Mouse (Mus musculus) regulatory T cell (primary cell): Measurements from ENCODE around the gene Akap12.

Experiments used
- in situ Hi-C: fragments of 300-600 bp; cut with MboI, MseI; formaldehyde crosslinking; loops from one replicate; pipeline ENCODE4 v1.15.1; 2025; ENCODE audit warnings: high pct_unique_total_duplicates

The Akap12 gene

DNA sequence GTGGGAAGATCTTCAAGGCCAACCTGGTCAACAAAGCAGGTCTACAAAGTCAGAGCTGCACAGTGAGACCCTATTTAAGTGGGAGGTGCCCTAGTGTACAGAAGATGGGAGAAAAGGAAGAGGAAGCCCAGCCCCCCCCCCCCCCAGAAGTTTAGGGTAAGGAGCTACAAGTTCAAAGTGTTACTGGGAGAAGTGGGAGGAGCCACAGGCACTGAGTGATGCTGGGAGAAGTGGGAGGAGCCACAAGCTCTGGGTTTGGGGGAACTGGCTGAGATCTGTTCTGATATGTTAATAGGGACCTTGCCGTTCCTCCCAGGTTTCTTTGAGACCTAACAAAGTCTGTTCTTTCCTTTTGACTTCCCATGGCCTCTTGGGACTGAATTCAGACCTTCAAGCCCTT is 18.6 kb downstream of the Akap12 start:
- in situ Hi-C loops = no loop called here

DNA sequence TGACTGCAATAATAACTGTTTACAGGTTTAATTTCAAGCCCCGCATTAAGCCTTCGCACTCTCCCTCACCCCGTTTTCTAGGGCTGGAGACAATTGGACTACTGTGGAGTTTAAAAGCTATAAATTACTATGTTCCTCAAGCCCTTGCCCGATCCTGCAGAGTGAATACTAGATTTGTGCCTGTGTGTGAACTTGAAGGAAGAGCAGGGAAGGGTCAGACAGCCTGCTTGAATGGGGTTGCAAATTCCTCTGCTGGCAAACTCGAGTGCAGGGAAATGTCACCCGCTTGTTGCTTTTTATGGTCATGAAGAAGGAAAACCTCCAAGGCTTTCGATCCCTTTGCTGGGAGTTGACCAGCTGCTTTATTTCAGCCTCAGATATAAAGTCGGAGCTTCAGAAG is 19.6 kb downstream of the Akap12 start:
- in situ Hi-C loops = no loop called here

DNA sequence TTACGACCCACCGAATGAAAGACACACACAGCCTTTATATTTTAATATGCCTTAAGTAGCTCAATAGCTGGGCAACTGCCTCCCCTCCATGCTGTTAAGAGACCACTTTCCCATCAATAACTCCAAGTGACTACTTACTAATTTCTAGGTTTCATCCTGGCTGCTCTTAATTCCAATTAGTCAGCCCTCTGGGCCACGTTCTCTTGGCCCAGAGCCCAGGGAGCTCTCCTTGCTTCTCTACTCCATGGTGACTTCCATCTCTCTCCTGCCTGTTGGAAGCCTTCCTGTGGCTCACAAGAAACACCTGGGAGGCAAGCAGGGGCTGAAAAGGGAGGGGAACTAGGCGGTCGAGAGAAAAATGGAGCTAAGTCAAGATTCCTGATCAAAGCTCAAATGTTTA is 23.0 kb downstream of the Akap12 start:
- in situ Hi-C loops = no loop called here

DNA sequence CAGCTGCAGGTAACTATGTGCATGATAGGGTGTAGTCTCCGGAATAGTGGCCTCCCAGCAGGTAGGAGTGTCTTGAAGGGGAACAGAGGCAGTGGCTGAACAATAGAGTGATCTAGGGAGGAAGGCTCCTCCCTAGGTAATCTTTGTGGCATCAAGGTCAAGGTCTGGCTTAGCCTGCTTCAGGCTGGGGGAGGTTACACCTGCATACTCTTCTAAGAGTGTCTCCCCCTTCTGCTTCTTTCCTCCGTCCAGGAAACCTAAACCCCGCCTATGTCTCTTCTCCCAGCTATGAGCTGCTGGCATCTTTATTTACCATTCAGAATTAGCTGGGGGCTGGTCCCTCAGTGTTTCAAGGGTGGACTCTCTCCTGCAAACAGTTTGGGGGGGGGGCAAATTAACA is 23.5 kb downstream of the Akap12 start:
- in situ Hi-C loops = no loop called here

DNA sequence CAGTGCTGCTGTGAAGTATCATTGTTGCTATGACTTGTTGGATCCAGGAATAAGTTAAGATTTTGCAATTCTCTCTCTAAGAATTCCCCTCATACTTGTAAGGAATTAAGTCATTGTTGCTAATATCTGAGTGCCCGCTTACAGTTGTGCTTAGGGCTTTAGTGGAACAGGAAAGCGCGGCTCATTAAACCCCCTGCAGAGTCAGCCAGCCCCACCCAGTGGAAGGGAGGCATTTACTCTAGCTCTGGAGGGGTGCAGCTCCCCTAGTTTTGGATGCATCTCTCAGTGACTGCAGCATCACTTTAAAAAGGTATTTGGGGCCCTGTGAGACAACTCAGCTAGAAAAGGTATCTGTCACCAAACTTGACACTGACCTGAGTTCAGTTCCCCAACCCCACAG is 24.0 kb downstream of the Akap12 start:
- in situ Hi-C loops = no loop called here

DNA sequence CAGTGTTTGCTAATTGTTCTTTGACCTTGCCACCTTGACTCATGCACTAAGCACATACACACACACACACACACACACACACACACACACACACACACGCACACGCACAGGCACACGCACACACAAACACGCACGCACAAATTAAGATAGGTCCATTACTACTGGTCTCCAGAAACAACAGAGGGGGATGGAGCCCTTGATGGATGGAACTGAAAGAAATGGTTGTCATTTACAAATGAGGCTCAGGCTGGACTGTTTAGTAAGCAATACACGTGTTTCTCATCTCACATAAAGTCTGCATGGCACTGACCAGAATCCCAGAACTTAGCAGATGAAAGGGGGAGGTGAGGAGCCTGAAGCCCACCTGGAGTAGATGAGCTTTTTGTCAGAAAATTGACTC is 24.4 kb downstream of the Akap12 start:
- in situ Hi-C loops = no loop called here

DNA sequence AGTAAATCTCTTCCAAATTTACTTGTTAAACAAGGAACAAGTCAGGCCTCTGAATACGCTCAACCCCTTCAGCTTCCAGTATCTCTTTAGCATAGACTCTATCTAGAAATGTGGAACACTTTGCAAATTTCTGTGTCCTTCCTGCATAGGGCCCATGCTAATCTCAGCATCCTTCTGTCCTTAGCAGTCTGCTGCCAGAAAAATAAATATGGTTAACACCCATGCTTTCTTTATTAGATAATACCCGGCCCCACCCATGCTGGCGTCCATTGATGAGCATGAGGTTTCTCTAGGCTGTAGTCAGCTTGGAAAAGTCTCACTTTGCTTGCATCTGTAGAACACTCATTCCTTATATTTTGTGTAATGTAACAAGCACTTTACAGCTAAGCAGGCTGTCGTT is 27.2 kb downstream of the Akap12 start:
- in situ Hi-C loops = no loop called here

DNA sequence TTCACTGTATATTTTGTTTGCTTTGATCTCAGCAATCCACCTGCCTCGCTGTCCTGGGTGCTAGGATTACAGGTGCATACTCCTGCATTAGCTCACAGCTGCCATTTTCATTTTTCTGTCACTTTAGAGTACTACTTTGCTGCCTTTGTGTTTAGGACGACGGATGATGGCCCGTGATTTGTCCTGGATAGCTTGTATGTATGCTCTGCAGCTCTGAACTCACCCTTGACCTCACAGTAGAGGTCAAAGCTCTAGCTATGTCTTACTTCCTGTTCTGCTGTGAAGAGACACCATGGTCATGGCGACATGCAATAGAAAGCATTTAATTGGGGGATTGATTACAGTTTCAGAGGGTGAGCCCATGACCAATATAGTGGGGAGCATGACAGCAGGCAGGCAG is 37.4 kb downstream of the Akap12 start:
- in situ Hi-C loops = no loop called here

DNA sequence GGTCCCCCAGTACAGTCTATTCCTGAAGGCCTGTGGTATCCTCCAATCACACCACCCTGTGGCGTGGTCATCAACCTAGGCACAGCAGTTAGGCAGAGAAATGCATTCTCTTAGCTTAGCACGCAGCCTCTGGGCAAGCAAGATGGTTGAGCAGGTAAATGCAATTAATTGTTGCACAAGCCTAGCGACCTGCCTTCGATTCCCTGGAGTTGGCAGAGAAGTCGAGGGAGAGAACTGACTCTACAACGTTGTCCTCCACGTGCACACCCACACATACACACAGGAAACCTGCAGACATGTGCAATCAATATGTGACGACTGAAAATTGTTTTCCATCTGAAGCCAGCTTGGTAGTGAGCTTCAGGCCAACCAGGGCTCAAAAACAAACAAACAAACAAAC is 57.7 kb downstream of the Akap12 start:
- in situ Hi-C loops = no loop called here

DNA sequence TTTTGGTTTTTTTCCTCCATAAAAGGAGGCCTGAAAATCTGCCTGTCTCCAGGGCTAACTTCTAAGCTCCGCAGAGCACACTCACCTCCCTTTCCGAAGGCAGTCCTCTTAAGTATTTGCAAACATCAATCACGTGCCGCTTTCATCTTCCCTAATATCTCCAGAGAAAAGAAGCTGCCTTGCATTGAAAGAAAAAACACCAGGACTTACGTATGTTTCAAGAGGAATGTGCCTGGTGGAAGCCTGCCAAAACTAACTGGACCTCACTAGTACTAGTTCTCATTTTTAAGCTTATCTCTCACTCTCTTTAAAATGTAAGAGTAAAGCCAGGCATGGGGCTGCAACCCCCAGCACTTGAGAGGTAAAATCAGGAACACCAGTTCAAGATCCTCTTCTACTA is 59.4 kb downstream of the Akap12 start:
- in situ Hi-C loops = loop anchor here (25.0 kb wide), 2 partner anchors 338 to 788 kb away; partner anchors contain the start of gene Iyd

DNA sequence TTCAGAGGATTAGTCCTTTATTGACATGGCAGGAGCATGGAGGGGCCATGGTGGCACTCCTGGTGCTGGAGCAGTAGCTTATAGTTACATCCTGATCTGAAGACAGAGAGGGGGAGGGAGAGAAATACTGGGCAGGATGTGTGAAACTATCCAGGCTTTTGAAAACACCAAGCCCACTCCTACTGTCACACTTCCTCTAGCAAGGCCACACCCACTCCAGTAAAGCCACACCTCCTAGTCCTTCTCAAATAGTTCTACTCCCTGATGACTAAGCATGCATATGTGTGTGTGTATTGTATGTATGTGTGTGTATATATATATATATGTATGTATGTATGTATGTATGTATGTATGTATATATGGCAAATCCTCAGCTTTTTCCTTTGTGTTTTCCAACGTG is 61.5 kb downstream of the Akap12 start:
- in situ Hi-C loops = loop anchor here (25.0 kb wide), 2 partner anchors 340 to 790 kb away; partner anchors contain the start of gene Iyd

DNA sequence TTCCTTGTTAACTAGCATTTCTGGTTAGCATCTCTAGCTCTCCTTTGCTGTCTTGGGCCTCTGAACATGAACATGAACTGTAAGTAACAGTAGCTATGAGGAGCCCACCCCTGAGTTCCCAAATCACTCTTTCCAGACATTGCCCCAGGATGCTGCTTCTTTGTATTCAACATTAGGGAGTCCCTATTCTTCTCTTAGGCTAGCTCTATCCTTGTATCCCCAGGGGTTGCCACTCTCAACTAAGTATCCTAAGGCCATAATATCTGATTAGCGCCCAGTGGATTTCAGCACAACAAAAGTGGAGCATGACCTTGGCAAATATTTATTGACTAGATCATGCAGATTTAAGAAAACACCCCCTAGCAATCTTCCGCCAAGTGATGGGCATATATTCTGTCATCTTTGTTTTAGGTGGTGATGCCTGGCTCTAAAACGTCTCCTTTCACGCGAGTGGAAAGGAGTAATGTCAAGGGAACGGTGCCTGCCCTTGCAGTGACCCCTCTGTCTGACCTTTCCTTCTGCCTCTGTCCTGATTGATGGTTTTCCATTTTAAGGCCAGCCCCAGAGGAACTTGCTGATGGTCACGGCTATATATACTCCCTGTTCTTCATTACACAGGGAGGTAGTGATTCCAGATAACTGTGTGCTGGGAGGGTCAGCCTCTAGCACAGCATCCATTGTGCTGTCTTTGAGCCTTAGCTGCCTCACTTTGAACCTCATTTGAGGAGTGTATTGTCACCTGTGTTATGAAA is 66.2 kb downstream of the Akap12 start:
- in situ Hi-C loops = loop anchor here (5.0 to 25.0 kb wide), 4 partner anchors 295 to 1212 kb away; partner anchors contain the start of gene Iyd

DNA sequence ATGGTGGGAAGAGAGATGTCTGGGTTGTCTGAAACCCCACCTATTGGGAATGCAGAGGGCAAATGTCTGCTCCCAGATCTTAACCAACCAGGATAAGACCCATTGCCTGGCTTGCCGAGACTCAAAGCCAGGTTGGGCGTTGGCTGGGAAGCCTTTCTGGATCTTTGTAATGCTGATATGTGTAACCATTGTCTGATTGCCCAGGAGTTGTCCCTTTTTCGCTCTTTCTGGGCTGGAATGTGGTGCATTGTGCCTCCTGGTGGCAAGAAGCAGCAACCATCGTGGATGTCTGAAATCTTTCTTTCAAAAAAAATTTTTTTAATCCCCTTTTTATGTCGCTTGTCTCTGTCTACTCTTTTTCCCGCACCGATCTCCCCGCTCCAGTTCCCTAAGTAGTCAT is 67.1 kb downstream of the Akap12 start:
- in situ Hi-C loops = loop anchor here (5.0 to 25.0 kb wide), 4 partner anchors 296 to 1211 kb away; partner anchors contain the start of gene Iyd

DNA sequence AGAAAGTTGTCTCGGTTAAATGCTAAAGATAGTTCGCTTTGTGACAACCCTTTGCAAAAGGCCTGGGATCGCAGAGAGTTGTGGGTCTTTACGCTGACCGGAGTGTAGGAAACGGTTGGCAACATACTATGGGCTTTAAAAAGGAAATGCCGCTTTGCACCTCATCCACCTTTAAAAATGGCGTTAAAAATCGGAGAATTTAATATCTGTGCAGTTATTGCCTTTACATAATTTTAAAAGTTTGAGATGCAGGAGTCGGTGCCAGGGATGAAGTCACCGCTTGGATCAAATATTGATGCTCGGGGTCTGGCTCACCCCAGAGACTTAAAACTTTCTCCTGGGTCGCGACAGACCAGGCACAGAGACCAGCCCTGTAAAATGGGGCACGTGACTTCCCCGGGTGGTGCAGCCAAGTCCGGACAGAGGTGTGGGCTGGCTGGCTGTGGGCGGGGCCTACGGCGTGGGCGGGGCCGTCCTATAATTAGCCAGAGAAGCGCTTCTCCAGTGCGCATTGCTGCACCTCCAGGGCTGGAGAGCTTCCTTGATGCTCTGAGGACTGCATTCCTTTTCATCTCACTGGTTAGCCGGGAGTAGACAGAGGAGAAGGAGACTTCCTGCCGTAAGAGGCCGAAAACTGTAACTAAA is 68.0 kb downstream of the Akap12 start:
- in situ Hi-C loops = loop anchor here (5.0 to 25.0 kb wide), 4 partner anchors 297 to 1211 kb away; partner anchors contain the start of gene Iyd

DNA sequence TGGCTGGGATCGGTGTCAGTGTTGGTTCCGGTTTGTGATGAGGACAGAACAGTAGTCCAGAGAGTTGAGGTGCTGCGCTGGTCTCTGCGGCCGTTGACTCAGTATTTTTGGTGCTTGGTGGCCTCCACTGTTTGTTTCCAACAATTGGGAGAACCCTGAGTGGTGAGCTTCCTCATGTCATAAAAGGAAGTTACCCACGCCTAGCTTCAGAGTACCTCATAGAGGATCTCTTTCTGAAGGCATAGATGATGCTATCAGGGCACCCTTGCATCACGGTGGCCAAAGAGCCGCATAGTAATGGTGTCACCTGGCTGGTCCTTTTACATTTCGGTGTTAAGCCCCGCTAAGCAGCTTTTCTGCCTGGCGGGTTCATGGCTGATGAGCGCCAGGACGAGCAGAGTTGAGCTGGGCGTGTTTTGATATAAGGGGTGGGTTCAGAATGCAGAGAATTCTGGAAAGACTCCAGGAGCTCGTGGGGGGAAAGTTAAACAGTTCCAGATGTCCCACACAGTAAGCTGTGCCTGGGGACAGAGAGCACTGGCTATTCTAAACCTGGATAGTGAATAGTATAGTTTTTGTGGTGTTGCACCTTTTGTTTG is 72.8 kb downstream of the Akap12 start:
- in situ Hi-C loops = loop anchor here (10.0 to 25.0 kb wide), 3 partner anchors 352 to 1206 kb away; partner anchors contain the start of gene Iyd

DNA sequence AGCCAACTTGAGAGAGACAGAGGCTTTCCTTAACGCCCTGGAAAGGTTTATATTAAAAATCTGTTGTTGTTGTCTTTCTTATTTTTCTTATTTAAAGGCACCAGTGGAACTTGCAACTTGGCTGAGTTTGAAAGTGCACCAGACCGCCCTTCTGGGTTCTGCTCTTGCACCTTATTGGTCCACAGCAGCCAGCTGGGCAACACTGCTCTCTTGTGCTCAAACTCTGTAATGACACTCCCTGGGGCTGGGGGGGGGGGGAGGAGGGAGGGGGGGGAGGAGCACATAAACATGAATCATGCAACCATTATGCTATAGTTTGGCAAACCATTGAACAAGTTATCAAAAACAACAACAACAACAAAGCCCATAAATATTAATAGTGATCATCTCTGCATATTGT is 75.2 kb downstream of the Akap12 start:
- in situ Hi-C loops = loop anchor here (25.0 kb wide), 2 partner anchors 354 to 804 kb away; partner anchors contain the start of gene Iyd

DNA sequence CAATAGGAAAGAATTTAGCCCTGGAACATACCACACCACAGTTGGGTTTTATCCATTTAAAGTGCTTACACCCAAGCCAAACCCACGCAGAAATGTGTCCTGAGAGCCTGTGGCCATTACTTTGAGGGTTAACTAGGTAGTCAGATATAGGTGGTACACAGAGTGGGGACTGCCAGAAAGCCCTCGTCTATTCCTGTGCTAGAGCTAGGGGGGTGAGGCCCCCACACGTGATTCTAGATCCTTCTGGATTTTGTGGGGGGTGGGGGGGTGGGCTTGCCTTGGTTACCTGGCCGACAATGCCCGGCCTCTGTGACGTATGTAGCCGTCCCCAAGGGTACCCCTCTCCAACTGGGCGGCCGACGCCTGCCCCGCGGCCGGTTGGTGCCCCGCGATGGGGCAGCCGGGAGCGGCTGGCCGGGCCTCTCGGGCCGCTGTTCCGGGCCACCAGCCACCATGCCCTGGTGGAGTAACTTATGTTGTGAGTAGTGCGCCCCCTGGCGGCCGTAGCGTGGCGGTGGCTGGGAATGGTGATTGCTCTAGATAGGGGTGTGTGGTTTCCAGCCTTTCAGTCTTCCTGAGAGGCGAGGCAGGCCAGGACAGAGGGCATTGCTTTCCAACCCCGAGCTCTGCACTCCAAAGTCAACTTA is 80.4 kb downstream of the Akap12 start:
- in situ Hi-C loops = loop anchor here (25.0 kb wide), 2 partner anchors 359 to 809 kb away; partner anchors contain the start of gene Iyd

DNA sequence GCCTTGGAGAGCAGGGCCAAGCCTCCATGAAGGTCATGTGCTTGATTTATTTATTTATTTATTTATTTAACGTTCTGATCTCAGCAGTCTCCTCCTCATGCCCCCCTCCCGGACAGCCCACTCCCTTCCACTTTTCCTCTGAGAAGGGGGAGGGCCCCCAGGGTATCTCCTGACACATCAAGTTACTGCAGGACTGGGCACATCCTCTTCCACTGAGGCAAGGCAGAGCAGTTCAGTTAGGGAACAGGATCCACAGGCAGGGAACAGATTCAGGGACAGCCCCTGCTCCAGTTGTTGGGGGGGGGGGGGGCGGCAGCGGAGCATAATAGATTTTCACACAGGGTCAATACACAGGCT is 80.9 kb downstream of the Akap12 start:
- in situ Hi-C loops = loop anchor here (25.0 kb wide), 2 partner anchors 360 to 810 kb away; partner anchors contain the start of gene Iyd

DNA sequence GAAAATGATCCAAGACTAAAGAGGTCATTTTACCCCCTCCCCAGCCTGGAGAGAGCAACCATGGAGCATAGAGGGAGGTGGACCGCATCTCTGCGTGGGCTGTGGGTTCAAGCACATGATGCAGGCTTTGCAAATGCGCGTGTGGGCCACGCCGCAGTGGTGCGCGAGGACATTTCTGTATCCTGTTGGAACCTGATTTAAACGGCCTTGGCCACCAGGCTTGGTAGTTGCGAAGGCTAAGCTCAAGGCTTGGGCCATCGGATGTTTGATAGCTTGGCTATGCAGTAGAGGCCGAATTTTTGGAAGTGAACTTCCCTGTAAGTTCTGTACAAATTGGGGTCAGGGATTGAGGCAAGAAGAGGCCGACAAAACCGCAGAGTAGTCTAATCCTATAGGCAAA is 81.4 kb downstream of the Akap12 start:
- in situ Hi-C loops = loop anchor here (25.0 kb wide), 2 partner anchors 360 to 810 kb away; partner anchors contain the start of gene Iyd

DNA sequence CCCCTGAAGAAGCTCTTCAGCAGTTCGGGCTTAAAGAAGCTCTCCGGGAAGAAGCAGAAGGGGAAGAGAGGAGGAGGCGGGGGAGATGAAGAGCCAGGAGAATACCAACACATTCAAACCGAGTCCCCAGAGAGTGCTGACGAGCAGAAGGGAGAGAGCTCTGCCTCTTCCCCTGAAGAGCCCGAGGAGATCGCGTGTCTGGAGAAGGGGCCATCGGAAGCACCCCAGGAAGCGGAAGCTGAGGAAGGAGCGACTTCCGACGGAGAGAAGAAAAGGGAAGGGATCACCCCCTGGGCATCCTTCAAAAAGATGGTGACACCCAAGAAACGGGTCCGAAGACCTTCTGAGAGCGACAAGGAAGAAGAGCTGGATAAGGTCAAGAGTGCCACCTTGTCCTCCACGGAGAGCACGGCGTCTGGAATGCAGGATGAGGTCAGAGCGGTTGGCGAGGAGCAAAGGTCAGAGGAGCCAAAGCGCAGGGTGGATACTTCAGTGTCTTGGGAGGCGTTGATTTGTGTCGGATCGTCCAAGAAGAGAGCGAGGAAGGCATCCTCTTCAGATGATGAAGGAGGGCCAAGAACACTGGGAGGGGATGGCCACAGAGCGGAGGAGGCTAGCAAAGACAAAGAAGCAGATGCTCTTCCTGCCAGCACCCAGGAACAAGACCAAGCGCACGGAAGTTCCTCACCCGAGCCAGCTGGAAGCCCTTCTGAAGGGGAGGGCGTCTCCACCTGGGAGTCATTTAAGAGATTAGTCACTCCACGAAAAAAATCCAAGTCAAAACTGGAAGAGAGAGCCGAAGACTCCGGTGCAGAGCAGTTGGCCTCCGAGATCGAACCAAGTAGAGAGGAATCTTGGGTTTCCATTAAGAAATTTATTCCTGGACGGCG is 88.4 kb downstream of the Akap12 start:
- in situ Hi-C loops = no loop called here
